Mouse (Mus musculus) spleen, adult 12 weeks (tissue): ENCODE data around the gene Nexn.

Experiments
- DNase-seq: peaks from one replicate; pipeline ENCODE4 v3.0.0; 2022; ENCODE audit warnings: low spot score

Gene Nexn

DNA sequence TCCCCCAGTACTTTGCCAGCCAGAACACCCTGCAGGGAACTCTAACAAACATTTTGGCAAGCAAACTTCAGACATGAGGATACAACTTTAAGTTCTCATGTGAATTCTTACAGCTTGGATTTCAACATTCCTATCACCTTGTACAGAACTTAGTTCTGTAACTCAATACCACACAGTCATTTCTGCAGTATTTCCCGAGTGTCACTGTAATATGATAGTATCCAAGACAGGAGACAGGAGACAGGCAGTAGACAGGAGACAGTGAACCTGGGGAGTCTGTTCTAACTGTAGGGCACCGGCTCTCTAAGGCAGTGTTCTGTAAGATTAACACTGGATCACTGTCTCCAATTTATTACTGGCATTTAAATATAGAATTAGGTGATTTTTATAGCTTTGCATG is 12.3 kb upstream of the Nexn start:
- no peak for DNase-seq

- DNase-seq = no peak
Observed at GRCm38 (mm10) chr3:152277912-152278311, 11.8 kb upstream of the Nexn start.

DNA sequence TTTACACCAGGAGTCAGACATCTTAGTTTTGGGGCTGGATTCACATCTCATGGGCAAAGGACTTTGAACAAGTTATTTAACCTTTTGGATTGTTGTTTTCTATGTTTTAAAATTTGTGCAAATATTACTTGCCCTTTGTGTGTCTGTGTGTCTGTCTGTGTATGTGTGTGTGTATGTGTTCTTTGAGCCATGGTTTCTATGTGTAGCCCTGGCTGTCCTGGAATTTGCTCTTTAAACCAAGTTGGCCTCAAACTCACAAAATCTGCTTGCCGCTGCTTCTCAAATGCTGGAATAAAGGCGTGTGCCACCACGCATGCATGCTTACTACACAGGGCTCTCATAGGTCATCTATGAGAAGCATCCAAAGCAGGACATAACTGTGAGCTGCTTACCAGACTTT is 10.8 kb upstream of the Nexn start:
- DNase-seq = no peak

GRCm38 (mm10) chr3:152275008-152275407 is 8.9 kb upstream of the Nexn start:
- no peak for DNase-seq

DNA sequence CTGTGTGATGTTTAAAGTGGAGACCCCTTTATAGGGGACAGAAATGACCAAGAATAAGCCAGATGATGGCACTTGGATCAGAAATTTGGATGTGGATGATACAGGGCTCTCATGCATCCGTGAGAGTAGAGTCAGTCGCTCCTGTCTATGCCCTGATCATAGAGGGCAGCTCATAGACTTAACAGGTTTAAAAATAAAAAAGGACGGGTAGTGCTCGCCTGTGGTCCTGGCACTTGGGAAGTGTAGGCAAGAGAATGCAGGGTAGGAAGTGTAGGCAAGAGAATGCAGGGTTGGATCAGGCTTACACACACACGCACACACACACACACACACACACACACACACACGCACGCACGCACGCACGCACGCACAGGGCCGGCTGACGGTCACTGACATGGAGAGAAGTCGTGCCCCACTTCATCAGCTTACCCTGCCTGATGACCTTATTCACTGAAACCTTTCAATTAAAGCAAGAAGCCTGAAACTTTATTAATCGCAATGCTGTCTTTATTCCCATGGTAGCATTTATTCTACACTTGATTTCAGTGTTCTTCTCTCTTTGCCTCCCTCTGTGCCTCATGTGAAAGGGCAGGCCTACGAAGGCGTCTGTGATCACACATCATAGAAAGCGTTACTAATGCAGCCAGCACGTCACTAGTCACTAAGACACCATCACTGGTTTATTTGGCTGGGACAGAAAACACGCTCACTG is 7.0 kb upstream of the Nexn start:
- DNase-seq = no peak

GRCm38 (mm10) chr3:152271876-152272275 is 5.7 kb upstream of the Nexn start:
- no peak for DNase-seq

DNA sequence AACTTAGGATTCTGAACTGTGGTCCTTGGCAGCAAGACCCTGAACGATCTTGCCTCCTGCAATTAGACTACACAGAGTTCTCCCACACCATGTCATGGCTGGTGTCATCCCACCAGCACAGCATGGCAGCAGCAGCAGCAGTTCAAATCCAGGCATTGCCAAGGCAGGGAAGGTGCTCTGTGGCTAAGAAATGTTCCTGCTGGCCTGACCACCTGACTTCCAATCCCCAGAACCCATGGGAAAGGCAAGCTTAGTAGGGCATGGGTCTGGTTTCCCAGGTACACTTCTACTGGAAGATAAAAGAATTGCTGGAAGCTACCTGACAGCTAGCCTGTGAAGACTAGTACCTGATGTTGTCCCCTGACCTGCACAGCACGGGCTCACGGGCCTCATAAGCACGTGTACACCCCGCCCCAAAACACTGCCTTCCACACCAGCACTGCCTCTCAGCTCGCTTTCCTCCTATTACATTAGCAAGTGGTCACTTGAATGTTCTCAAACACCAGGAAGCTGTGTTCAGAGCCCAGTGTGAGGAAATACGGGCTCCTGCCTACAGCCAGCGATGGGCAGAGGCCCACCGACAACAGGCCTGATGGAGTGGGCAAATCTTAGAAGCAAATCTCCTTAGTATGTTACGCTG is 5.0 kb upstream of the Nexn start:
- no peak for DNase-seq

GRCm38 (mm10) chr3:152268099-152268498 is 1.9 kb upstream of the Nexn start:
- no peak for DNase-seq

DNA sequence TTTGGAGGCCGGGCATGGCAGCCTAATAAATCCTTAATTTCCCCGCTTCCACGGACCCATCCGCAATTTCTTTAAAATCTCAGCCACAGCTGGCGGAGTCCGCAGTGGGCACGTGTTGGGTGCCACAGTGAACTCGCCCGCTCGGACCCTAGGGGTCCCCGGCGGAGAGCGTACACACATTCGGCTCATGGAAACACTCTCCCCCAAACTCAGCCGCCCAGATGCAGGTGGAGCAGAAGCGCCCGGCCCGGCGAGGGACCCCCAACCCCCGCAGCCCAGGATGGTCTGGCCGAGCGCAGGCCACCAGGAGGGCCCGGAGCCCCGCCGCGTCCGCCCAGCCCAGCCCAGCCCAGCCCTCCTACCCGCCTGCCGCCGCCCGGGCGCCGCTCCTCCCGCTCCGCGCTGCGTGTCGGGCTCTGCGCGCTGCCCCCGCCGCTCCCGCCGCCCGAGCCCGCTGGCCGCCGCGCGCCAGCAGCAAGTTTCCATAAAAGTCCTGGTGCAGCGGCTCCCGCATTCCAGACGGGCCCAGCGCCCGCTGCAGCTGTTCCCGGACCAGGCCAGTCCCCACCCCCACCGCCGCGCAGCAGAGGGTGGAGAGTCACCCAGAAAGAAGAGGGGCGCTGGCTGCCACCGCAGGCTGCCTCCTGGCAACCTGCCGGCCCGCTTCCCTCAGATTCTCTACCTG is 657 bp downstream of the Nexn start:
- DNase-seq = no peak

- no peak for DNase-seq
Observed at GRCm38 (mm10) chr3:152264830-152265229, 1.3 kb downstream of the Nexn start.

- no peak for DNase-seq
Observed at GRCm38 (mm10) chr3:152264374-152264773, 1.8 kb downstream of the Nexn start.

- DNase-seq = no peak
Observed at GRCm38 (mm10) chr3:152261948-152262347, 4.2 kb downstream of the Nexn start.

GRCm38 (mm10) chr3:152261436-152261835 is 4.7 kb downstream of the Nexn start:
- no peak for DNase-seq

DNA sequence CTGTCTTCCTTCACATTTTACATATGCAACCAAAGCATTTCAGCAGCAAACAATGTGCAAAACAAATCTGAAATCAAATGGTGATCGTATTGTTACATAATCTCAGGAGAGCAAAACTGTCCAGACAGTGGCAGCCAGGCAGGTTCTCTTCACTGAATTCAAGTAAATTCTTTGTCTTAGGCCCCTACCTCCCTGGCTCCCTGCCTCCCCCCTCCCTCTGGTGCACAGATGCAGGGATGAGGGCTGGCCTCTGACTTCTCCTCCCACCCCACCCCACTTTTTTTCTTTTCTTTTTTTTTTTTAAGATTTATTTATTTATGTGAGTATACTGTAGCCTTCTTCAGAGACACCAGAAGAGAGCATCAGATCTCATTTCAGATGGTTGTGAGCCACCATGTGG is 5.8 kb downstream of the Nexn start:
- DNase-seq = no peak

DNA sequence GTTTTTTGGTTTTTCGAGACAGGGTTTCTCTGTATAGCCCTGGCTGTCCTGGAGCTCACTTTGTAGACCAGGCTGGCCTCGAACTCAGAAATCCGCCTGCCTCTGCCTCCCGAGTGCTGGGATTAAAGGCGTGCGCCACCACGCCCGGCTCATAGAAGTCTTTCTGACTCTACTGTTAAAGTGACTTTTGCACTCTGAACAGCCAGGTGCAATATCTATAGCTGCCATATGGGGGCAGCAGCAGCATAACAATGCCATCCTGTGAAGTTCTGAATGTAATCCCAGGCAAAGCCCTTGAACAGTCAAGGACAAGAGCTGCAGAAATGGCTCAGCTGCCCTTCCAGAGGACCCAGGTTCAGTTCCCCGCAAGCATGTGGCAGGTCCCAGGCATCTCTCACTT is 6.7 kb downstream of the Nexn start:
- peak; percentile 32 for DNase-seq

- no peak for DNase-seq
Observed at GRCm38 (mm10) chr3:152257528-152257927, 8.6 kb downstream of the Nexn start.

DNA sequence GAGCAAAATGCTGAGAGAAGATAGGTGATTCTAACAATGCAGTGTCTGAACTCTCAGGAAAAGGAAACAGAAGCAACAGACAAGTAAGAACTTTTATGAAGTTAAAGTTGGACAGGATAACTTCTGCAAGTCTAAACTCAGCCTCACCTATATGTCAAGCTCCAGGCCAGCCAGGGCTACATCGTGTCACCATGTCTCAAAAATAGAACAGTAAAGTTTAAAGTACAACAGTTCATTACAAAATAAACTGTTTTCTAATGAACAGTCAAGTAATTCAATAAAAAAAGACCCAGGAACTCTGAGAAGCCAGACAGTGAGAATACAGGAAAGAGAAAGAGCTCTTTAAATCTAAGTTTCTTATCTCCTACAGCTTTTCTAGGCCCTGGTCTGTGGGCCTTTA is 15.7 kb downstream of the Nexn start:
- DNase-seq = no peak

DNA sequence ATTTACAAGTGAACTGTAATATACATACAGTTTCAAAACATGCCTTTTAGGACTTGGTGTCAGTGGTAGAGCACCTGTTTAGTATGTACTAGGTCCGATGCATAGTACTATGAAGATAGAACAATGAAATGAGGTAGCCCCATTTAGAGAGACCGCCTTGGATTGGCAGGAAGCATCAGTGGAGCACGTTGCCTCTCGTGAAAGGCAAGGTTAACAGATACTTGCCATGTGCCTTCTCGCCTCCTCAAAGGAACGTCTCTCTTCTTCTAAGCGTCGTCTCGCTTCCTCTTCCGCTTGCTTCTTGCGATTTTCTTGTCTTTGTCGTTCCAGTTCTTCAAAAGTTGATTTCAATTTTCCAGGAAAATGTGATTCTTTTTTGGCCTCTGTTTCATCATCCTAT is 18.4 kb downstream of the Nexn start:
- no peak for DNase-seq

GRCm38 (mm10) chr3:152245273-152245910 is 20.8 kb downstream of the Nexn start:
- DNase-seq = no peak

DNA sequence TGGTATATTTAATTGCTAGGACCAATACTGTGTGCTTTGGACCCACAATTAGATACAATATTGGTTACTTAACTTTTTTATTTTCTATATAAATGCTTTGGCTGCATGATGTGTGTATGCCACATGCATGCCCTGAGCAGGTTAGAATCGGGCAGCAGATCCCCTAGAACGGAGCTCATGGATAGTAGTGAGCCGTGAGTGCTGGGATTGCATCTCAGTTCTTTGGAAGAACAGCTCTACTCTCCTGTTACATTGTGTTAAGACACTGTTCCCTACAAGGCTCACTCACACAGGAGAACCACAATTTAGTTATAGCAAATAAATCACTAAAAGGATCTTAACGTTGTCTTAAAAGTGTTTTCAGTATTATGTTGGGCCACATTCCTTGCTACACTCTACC is 22.8 kb downstream of the Nexn start:
- no peak for DNase-seq

- no peak for DNase-seq
Observed at GRCm38 (mm10) chr3:152241098-152241497, 25.1 kb downstream of the Nexn start.

DNA sequence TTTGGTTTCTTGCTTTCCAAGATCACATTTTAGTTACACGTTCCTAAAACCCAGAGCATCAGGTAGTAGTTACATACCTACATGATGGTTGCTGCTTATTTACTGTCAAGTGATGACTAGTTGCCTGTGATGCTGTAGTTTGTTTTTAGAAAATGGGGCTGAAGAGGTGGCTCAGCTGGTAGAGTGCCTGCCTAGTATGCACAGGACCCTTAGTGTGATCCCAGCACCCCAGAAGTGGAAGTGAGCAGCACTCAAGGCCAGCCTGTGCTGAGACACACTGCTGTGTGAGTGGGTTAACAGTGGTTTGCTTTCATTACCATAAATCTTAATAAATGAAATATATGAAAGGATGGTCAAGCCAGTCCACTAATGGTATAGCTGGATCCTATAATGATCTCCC is 26.6 kb downstream of the Nexn start:
- no peak for DNase-seq

GRCm38 (mm10) chr3:152238836-152239235 is 27.3 kb downstream of the Nexn start:
- DNase-seq = no peak
